Mouse (Mus musculus): ENCODE measurements around the gene Zbtb22.

DNA sequence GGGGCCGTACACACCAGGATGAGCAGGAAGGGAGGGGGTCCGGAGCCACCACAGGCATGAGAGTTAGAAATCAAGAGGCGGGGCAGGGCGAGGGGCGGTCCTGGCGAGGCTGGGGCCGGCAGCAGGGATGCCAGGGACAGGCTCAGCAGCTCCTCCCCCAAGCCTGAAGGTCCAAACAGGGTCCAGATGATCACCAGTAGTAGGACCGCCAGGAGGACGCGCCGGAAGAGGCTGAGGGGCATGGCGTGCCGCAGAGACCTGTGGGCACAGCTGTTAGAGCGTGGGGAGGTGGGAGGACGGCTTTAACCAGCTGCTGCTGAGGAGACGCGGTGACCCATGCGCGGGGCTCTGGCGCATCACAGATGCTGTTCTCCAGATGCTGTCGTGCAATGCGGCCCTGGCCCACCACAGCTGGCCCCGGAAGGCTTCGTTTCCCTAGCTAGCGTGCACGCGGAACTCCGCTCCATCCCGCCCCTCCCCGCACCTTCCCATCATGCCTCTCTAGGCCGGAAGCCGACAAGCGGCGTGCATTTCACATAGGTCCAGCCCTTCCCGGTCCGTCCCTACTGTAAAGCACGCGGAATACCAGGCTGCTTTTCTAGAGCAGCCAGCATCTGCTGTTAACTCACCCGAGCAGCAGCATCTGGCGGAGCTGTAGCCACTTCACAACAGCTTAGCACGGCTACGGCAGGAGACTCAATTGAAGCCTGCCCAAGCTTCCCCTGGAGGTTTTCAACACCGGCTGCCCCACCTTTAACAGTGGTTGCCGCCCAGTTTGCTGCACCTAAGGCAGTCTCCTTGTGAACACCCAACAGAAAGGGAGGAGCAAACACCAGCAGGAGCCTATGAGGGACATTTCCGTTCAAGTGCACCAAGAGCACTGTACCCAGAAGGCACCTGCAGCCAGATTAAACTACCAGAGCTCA, 35.6 kb downstream of the Zbtb22 start, which contains the start of gene B3galt4:
- TF ChIP-seq CTCF (IDR thresholded peaks at IDR 0.05; ENCODE audit: extremely low read depth, insufficient read length, insufficient replicate concordance, low read depth, low read length) = no peak
- peak; percentile 46; the same call in 1 of the 2 replicates for TF ChIP-seq POLR2A (IDR thresholded peaks at IDR 0.05; ENCODE audit: low read depth, low read length)

Measured in small intestine, adult 2 months (tissue).